Mouse (Mus musculus): ENCODE measurements around the gene Vav2. TPM values are rescaled to one million over a fixed set of nuclear protein-coding genes. Genes with fewer than 3 reads are reported as not detected.

Gene Vav2
- total RNA-seq, 2 experiments from 2014 or later = 12.5 to 12.8 TPM

GRCm38 (mm10) chr2:27286971-27287710 lies 139.7 kb downstream of the Vav2 start:
- no peak for DNase-seq (ENCODE audit: extremely low spot score in 1 of 2, low spot score in 1 of 2)

- DNase-seq (ENCODE audit: extremely low spot score in 1 of 2, low spot score in 1 of 2) = no peak
Observed at GRCm38 (mm10) chr2:27284441-27284840, 142.4 kb downstream of the Vav2 start.

GRCm38 (mm10) chr2:27281771-27282170 lies 145.1 kb downstream of the Vav2 start:
- DNase-seq (ENCODE audit: extremely low spot score in 1 of 2, low spot score in 1 of 2) = no peak

- peak; percentile 60 to 84 for DNase-seq (ENCODE audit: extremely low spot score in 1 of 2, low spot score in 1 of 2)
Observed at GRCm38 (mm10) chr2:27280920-27281611, 145.8 kb downstream of the Vav2 start.

GRCm38 (mm10) chr2:27278859-27279258 lies 148.0 kb downstream of the Vav2 start:
- DNase-seq (ENCODE audit: extremely low spot score in 1 of 2, low spot score in 1 of 2) = no peak

- no peak for DNase-seq (ENCODE audit: extremely low spot score in 1 of 2, low spot score in 1 of 2)
Observed at GRCm38 (mm10) chr2:27268325-27268724, 158.5 kb downstream of the Vav2 start.

- DNase-seq (ENCODE audit: extremely low spot score in 1 of 2, low spot score in 1 of 2) = no peak
Observed at GRCm38 (mm10) chr2:27265819-27266218, 161.0 kb downstream of the Vav2 start.

- DNase-seq (ENCODE audit: extremely low spot score in 1 of 2, low spot score in 1 of 2) = no peak
Observed at GRCm38 (mm10) chr2:27262984-27263383, 163.8 kb downstream of the Vav2 start.

- DNase-seq (ENCODE audit: extremely low spot score in 1 of 2, low spot score in 1 of 2) = no peak
Observed at GRCm38 (mm10) chr2:27251434-27251833, 175.4 kb downstream of the Vav2 start.

- DNase-seq (ENCODE audit: extremely low spot score in 1 of 2, low spot score in 1 of 2) = no peak
Observed at GRCm38 (mm10) chr2:27248211-27248610, 178.6 kb downstream of the Vav2 start, which contains the start of gene Sardh. Gene Sardh (minus strand): TSS chr2:27248337.

- no peak for DNase-seq (ENCODE audit: extremely low spot score in 1 of 2, low spot score in 1 of 2)
Observed at GRCm38 (mm10) chr2:27247487-27247863, 179.4 kb downstream of the Vav2 start.

- DNase-seq (ENCODE audit: extremely low spot score in 1 of 2, low spot score in 1 of 2) = peak in 1 of 2 experiments; percentile 55
Observed at GRCm38 (mm10) chr2:27246712-27247486, 179.9 kb downstream of the Vav2 start.

GRCm38 (mm10) chr2:27245947-27246346 lies 180.9 kb downstream of the Vav2 start:
- DNase-seq (ENCODE audit: extremely low spot score in 1 of 2, low spot score in 1 of 2) = no peak

- peak in 1 of 2 experiments; percentile 71 for DNase-seq (ENCODE audit: extremely low spot score in 1 of 2, low spot score in 1 of 2)
Observed at GRCm38 (mm10) chr2:27237342-27237741, 189.5 kb downstream of the Vav2 start.

GRCm38 (mm10) chr2:27235729-27236128 lies 191.1 kb downstream of the Vav2 start:
- peak; percentile 68 to 86 for DNase-seq (ENCODE audit: extremely low spot score in 1 of 2, low spot score in 1 of 2)

GRCm38 (mm10) chr2:27232376-27232775 lies 194.5 kb downstream of the Vav2 start:
- DNase-seq (ENCODE audit: extremely low spot score in 1 of 2, low spot score in 1 of 2) = no peak

GRCm38 (mm10) chr2:27229481-27230105 lies 197.2 kb downstream of the Vav2 start:
- no peak for DNase-seq (ENCODE audit: extremely low spot score in 1 of 2, low spot score in 1 of 2)

GRCm38 (mm10) chr2:27228809-27229480 lies 197.9 kb downstream of the Vav2 start:
- DNase-seq (ENCODE audit: extremely low spot score in 1 of 2, low spot score in 1 of 2) = no peak

- DNase-seq (ENCODE audit: extremely low spot score in 1 of 2, low spot score in 1 of 2) = no peak
Observed at GRCm38 (mm10) chr2:27226572-27226971, 200.3 kb downstream of the Vav2 start.

- peak in 1 of 2 experiments; percentile 44 for DNase-seq (ENCODE audit: extremely low spot score in 1 of 2, low spot score in 1 of 2)
Observed at GRCm38 (mm10) chr2:27223012-27223421, 203.8 kb downstream of the Vav2 start.
